Mouse (Mus musculus) urinary bladder, adult 2 months (tissue): ENCODE results near the gene Vwa3b. TPM values are rescaled to one million over a fixed set of nuclear protein-coding genes. Genes with fewer than 3 reads are reported as not detected.
"Not testable (repeated sequence)": the region's sequence is repeated elsewhere in the genome, so short reads cannot be mapped to it uniquely, and the experiment has no call there.

Experiments
- DNase-seq: peaks from one replicate; pipeline ENCODE4 v3.0.0; 2022; ENCODE audit warnings: low spot score
- polyA plus RNA-seq: library from polyadenylated mRNA; depleted of rRNA; stranded (reverse); fragments of >200 nt; gene quantifications from 2 replicates; pipeline ENCODE4 v1.2.3, GENCODE M21; 2012; rRNA removed

Gene Vwa3b
- polyA plus RNA-seq, result 1.0 and 1.7 TPM in 2 replicates

GRCm38 (mm10) chr1:37025962-37026686 lies at the start of gene Vwa3b:
TSS of gene Vwa3b (plus strand) at chr1:37026596.
- DNase-seq, result no peak

DNA sequence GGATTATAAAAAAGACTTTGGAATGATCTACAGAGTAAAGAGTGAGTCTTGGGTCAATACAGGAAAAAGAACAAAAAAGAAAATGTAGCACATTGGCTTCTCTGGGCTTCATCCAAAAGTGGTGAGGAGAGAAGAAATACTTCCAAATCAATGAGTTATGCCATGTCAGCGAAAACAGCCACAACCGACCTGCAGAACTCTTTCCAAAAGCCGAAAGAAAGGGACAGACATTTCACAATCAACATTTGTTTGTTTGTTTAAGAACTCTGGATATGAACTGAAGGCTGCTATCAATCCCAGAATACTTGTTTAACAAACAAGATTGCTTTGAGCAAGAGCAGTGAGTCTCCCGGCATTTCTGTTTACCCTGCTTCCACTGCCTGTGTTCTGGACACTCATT lies 49.6 kb upstream of the Vwa3b start:
- DNase-seq, result no peak

DNA sequence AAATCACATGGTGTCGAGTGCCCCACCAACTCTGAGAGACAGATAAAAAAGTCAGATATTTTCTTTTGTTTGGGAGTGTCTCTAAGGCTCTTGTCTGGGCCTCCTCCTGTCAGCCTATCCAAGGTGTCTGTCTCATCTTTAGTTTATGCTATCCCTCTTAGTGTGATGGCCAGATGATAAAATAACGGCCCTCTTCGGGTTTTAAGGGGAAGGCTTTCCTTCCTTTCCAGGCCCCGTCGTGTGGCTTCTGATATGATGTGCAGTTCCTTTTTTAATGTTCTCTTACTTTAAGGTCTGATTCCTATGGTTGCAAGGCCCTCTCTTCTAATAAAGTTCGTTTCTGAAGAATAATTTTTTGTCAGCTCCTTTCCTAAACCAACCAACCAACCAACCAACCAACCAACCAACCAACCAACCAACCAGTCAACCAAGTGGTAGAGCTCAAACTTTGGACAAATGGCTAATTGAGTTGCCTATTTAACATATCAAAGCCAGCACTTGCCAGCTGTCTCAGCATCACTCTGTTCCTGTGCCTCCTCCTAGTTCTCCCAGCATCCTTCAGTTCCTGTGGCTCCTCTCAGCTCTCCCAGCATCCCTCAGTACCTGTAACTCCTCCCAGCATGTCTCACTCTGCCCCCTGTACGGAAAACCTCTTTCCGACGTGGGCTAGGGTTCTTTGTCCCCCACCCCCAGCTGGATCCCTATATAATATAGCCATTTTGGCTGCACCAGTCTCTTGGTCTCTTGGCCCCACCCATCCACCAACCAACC lies 44.0 kb upstream of the Vwa3b start:
- no peak for DNase-seq

DNA sequence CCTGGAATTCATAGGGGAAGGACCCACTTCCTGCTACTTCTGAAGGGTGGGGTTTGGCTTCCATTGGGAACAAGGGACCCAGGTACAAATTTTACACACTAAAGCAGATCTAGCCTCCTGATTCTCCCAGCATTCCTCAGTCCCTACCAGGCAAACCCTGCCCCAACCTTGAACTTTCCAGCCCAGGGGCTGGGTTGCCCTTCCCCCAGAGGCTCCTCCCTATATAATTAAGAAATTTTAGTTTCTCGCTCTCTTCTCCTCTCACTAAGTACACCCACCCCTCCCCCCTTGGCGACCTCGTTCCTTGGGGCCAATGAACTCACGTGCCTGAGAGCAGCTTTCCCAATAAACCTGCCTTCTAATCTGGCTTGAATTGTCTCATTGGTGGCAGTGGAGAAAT lies 42.6 kb upstream of the Vwa3b start:
- no peak for DNase-seq

- DNase-seq, result no peak
Measured at GRCm38 (mm10) chr1:36984406-36984805, 42.0 kb upstream of the Vwa3b start.

DNA sequence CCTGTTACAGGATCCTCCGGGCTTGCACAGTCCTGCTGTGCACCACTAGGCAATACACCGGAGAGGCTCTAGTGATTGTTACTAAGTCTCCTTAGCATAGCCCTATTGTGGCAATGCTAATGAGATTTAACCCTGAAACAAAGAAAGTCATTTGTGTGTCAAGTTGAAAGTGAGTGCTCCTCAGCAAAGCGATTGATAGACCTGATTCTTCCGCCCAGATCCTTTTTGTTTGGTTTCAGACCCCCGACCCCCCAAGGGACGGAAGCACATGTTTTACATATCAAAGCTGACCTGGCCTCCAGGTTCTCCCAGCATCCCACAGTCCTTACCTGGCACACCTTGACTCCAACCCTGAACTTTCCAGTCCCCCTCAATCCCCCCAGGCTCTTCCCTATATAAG lies 40.5 kb upstream of the Vwa3b start:
- DNase-seq, result no peak

DNA sequence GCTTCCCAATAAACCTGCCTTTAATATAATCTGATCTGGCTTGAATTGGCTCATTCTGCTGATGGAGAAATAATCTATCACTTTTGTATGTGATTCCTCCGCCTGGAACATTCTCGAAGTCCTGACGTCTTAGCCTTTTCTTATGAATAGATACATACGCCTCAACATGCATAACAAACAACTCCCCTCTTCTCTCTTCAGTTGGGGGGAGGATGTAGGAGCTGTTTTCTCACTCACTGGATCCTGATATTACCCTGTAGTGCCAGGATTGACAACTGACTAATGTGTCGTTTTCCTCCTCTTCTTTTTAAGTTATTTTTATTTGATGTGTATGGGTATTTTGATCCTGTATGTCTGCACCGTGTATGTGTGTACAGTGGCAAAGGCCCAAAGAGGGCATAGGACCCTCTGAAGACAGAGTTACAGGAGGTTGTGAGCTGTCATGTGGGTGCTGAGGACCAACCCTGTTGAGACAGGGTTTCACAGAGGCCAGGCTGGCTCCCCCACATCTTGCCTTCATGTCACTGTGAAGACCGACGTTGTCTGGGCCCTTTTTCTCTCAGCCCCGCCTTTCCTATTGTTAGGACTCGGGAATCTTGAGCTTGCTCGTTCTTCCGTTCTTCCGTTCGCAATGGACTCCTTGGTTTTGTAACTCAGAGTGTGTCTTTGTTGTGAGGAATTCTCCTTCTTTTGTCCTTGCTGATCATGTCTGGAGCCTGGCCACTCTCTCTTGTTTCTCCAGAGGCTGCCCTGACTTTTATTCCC lies 39.8 kb upstream of the Vwa3b start:
- DNase-seq, result no peak

DNA sequence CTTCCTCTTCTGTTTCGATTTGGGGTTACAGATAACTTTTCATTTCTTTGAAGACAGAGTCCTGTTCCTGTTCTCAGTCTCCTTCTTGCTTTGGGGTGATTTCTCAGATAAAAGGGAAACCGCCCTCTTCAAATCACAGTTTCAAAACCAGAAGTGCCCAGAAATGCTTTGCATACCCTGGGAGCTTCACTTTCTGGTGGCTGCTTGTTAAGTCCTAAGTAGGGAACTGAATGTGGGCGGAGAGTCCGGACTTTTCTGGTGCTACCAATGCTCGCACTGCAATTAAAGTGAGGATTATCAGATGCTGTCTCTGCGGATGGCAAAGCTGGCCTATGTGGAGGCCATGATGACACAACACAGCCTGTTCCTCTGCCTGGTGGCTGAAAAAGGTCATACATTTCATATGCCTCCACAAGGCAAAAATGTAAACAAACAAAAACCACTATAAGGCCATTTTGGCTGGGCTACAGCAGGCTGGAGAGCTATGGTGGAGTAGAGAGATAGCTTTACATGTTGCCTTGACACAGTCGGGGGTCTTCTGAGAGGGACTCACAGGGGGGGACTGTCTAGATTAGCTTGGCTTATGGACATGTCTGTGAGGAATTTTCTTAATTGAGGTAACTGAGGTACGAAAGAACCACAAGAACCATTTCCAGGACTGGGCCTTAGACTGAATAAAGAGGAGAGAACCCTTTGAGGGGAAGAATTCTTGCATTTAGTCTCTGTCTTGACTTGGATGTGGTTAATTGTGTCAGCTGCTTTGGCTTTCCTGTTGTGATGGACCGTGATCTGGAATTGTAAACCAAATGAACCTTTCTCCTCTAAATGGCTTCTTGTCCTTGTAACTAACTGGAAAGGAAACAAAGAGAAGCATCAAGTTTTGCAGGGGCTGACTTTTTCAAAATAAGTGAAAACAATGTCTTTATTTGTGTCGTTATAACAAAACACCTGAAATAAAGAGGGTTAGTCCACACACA lies 38.9 kb upstream of the Vwa3b start:
- DNase-seq, result no peak

GRCm38 (mm10) chr1:36988161-36988560 lies 38.2 kb upstream of the Vwa3b start:
- no peak for DNase-seq

DNA sequence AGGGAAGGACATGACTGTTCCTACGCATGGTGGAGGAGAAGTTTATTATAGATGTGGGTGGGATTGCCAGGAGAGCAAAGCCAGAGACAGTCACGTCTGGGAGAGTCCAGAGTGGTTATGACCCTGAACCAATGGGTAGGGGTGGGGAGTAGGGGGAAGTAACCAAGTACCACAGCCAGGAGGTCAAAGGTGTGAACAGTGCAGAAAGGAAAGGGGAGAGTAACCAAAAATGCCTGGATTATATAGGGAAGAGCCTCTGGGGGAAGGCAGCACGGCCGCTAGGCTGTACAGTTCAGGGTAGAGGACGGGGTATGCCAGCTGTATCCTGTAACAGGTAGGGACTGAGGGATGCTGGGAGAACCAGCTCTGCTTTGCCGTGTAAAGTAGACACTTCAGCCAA lies 37.8 kb upstream of the Vwa3b start:
- DNase-seq, result no peak

DNA sequence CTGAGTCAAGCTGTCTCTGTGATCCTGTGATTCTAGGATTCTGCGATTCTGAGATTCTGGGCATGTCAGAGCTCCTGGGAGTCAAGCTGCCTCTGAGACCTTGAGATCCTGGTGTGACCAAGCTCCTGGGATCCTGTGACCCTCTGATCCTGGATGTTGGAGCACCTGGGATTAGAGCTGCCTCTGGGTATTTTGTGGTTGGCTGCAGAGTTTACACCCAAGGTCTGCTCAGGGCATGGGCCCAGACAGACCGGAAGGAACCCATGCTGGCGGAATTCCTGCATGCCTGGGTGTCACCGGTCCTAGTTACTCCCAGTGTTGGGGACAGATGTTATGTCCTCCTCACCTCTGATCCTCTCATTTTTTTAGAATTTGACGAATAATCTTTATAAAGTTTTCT lies 32.1 kb upstream of the Vwa3b start:
- DNase-seq, result no peak

GRCm38 (mm10) chr1:36995760-36996159 lies 30.6 kb upstream of the Vwa3b start:
- DNase-seq, result no peak

GRCm38 (mm10) chr1:36996561-36997213 lies 29.7 kb upstream of the Vwa3b start:
- DNase-seq, result no peak

GRCm38 (mm10) chr1:37000307-37000706 lies 26.1 kb upstream of the Vwa3b start:
- no peak for DNase-seq

DNA sequence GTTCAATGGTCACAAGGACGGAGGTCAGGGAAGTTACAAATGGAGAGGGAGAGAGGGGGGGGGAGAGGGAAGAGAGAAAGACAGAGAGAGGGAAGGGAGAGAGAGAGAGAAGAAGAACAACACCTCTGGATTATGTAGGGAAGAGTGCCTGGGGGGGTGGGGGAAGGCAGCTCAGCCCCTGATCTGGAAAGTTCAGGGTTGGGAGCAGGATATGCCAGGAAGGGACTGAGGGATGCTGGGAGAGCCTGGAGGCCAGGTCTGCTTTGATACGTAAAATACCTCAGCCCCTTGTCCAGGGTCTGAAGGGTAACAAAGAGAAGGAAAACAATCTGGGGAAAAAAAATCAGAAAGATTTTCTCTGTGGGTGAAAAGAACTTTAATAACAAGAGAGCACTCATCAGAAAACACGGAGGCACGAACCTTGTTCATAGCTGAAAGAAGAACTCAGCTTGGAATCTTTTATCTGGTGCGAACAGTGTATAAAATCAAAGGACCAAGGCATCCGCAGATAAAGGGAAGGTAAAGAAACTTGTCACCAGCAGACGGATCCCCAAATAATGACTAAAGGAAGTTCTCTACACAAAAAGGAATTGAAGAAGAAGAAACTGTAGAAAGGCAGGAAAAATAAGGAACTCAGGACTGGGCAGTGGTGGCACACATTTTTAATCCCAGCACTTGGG lies 24.6 kb upstream of the Vwa3b start:
- DNase-seq, result no peak

DNA sequence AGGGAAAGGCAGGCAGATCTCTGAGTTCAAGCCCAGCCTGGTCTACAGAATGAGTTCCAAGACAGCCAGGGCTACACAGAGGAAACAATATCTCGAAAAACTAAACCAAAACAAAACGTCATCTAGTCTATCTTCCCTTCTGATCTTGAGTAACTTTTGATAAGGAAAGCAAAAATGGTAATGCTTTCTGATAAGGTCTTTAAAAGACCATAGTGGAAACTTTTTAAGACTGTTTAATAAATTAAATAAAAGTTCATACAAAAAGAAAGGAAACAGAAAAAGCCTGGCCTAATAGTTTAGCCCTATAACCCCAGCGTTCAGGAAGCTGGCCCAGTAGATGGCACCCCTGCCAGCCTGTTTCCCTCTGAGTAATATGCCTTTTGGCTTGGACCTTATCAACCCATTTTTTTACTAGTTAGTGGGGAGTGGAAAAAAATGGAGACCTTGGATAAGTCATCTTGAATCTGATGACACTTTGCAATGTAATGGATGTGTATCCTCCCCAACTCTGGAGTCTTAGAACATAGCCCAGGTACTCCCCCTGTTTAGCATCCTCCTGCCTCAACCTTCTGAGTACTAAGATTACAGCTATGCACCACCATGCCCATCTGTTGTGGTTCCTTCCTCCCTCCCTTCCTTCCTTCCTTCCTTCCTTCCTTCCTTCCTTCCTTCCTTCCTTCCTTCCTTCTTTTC lies 23.9 kb upstream of the Vwa3b start:
- no peak for DNase-seq

DNA sequence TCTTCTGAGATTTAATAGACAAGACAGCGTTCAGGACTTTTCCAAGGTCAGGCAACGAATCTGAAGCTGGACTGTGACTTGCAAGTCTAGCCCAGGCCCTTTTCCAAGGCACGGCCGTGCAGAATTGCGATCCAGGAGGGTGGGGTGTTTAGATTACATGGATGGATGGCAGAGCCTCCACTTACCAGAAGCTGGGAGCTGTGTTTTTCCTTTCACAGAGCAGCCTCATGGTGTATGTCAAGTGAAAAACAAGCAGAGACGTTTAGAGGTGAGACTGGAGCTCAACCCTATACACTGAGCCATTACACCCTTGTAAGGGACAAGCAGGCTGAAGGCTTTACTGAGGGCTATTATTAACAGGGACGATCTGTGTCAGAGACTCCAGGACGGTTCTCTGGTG lies 21.9 kb upstream of the Vwa3b start:
- no peak for DNase-seq

- DNase-seq, result no peak
Measured at GRCm38 (mm10) chr1:37005036-37005435, 21.4 kb upstream of the Vwa3b start.

GRCm38 (mm10) chr1:37006529-37006928 lies 19.9 kb upstream of the Vwa3b start:
- not testable (repeated sequence) for DNase-seq

GRCm38 (mm10) chr1:37009880-37010279 lies 16.5 kb upstream of the Vwa3b start:
- no peak for DNase-seq
